Mouse (Mus musculus): ENCODE measurements at regions not wholly inside any gene's neighbourhood (a gene's known extent, or its start where the extent isn't known, plus 50 kb on each side); places are given as distances from the start of the nearest gene placed in this dataset.
"Not testable (repeated sequence)": the region's sequence is repeated elsewhere in the genome, so short reads cannot be mapped to it uniquely, and the experiment has no call there.

- not testable (repeated sequence) for H3K27me3 ChIP-seq; H3K4me3 ChIP-seq (replicated peaks); H3K4me1 ChIP-seq; ATAC-seq (replicated peaks; ENCODE audit: low FRiP score); H3K36me3 ChIP-seq; H3K9me3 ChIP-seq (replicated peaks); H3K4me2 ChIP-seq; H3K9ac ChIP-seq; H3K27ac ChIP-seq
- 97% methylated on average over 2 of the region's 3 CpGs for WGBS
Observed at GRCm38 (mm10) chr4:31354046-31354445, 609.9 kb upstream of the Map3k7 start.

- Histone ChIP-seq H3K4me1 (no peaks in the 10 kb centered on the region), H3K27ac (no peak overlapping the region), H3K36me3 (no peaks in the 10 kb centered on the region), H3K9me3 (replicated peaks) (no peaks in the 10 kb centered on the region), H3K4me2 (no peak overlapping the region), H3K27me3 (no peaks in the 10 kb centered on the region), H3K4me3 (replicated peaks) (no peak overlapping the region), H3K9ac (no peak overlapping the region)
- 71% methylated on average over 2 of the region's 2 CpGs for WGBS
- no peak for ATAC-seq (replicated peaks; ENCODE audit: low FRiP score)
Observed at GRCm38 (mm10) chr4:31354953-31355352, 608.9 kb upstream of the Map3k7 start.

GRCm38 (mm10) chr4:31366172-31366571 is 597.7 kb upstream of the Map3k7 start:
- WGBS = 47% methylated on average over 1 of the region's 1 CpGs
- H3K27ac ChIP-seq = no peak overlapping the region
- no peak for ATAC-seq (replicated peaks; ENCODE audit: low FRiP score)
- no peak overlapping the region for H3K9ac ChIP-seq
- H3K4me3 ChIP-seq (replicated peaks) = no peak overlapping the region
- H3K4me2 ChIP-seq = no peak overlapping the region
- H3K36me3 ChIP-seq = no peaks in the 10 kb centered on the region
- no peaks in the 10 kb centered on the region for H3K9me3 ChIP-seq (replicated peaks)
- H3K4me1 ChIP-seq = no peaks in the 10 kb centered on the region
- H3K27me3 ChIP-seq = no peaks in the 10 kb centered on the region

DNA sequence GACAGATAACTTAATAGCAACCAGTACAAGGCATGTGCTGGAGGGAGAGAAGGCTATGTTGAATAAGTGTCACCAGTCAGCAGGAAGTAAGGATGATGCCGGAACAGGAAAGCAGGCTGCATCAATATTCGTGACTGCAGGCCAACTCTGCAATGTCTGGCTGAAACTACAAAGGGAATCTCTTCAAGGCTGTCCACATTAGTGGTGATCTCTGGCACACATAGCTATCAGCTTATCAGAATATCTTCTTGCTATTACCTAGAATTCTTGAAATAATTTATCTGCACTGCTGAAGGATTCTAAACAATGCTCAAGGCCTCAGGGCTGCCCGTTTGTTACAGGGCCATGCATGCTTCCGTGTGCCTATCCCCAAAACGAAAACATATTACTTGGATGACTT is 596.9 kb upstream of the Map3k7 start:
- H3K4me3 ChIP-seq (replicated peaks) = no peak overlapping the region
- H3K9ac ChIP-seq = no peak overlapping the region
- 80% methylated on average over 5 of the region's 5 CpGs for WGBS
- no peaks in the 10 kb centered on the region for H3K27me3 ChIP-seq
- no peak for ATAC-seq (replicated peaks; ENCODE audit: low FRiP score)
- H3K9me3 ChIP-seq (replicated peaks) = no peaks in the 10 kb centered on the region
- no peaks in the 10 kb centered on the region for H3K36me3 ChIP-seq
- no peak overlapping the region for H3K27ac ChIP-seq
- H3K4me2 ChIP-seq = no peak overlapping the region
- H3K4me1 ChIP-seq = no peaks in the 10 kb centered on the region

GRCm38 (mm10) chr4:31370062-31370461 is 593.8 kb upstream of the Map3k7 start:
- ATAC-seq (replicated peaks; ENCODE audit: low FRiP score) = no peak
- Histone ChIP-seq H3K27me3 (no peaks in the 10 kb centered on the region), H3K4me2 (no peak overlapping the region), H3K27ac (no peak overlapping the region), H3K36me3 (no peaks in the 10 kb centered on the region), H3K4me1 (no peaks in the 10 kb centered on the region), H3K9me3 (replicated peaks) (no peaks in the 10 kb centered on the region), H3K9ac (no peak overlapping the region), H3K4me3 (replicated peaks) (no peak overlapping the region)
- 65% methylated on average over 7 of the region's 7 CpGs for WGBS

GRCm38 (mm10) chr4:31381069-31381969 is 582.6 kb upstream of the Map3k7 start:
- H3K4me3 ChIP-seq (replicated peaks) = no peak overlapping the region
- H3K9ac ChIP-seq = no peak overlapping the region
- H3K9me3 ChIP-seq (replicated peaks) = no peaks in the 10 kb centered on the region
- H3K27ac ChIP-seq = no peak overlapping the region
- H3K27me3 ChIP-seq = no peaks in the 10 kb centered on the region
- H3K4me1 ChIP-seq = no peaks in the 10 kb centered on the region
- no peaks in the 10 kb centered on the region for H3K36me3 ChIP-seq
- 91% methylated on average over 8 of the region's 8 CpGs for WGBS
- no peak for ATAC-seq (replicated peaks; ENCODE audit: low FRiP score)
- no peak overlapping the region for H3K4me2 ChIP-seq

DNA sequence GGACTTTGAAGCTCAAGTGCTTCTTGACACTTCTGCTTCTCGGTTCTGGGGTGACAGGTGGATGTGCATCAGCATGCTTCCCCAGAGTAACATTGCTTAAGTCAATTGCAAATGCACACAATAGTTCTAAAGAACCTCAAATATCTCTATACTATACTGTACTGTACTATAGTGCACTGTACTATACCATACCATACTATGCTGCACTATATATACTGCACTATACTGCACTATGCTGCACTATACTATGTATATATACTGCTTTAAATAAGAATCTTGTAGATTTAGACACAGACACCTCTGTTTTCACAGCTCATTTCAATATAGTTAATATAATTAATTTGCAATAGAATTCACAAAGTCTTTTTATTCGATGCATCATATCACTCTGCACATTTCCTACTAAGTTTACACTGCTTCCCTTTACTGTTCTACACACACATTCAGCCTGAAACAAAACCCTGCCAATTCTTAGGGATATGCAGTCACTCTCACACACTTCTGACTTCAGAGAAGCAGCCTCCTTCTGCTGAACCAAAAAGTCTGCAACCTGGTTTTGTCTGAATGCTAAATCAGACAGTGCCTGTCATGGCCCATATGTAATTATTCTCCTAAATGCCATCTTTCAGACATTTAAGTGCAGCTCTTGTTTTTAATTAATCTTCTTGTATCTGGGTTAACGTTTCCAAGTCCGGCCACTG is 570.8 kb upstream of the Map3k7 start:
- WGBS = 67% methylated on average over 4 of the region's 4 CpGs
- no peak overlapping the region for H3K4me2 ChIP-seq
- no peak overlapping the region for H3K27ac ChIP-seq
- no peak overlapping the region for H3K9ac ChIP-seq
- H3K9me3 ChIP-seq (replicated peaks) = no peaks in the 10 kb centered on the region
- no peak overlapping the region for H3K4me3 ChIP-seq (replicated peaks)
- H3K27me3 ChIP-seq = no peaks in the 10 kb centered on the region
- no peak for ATAC-seq (replicated peaks; ENCODE audit: low FRiP score)
- H3K36me3 ChIP-seq = no peaks in the 10 kb centered on the region
- H3K4me1 ChIP-seq = no peaks in the 10 kb centered on the region

DNA sequence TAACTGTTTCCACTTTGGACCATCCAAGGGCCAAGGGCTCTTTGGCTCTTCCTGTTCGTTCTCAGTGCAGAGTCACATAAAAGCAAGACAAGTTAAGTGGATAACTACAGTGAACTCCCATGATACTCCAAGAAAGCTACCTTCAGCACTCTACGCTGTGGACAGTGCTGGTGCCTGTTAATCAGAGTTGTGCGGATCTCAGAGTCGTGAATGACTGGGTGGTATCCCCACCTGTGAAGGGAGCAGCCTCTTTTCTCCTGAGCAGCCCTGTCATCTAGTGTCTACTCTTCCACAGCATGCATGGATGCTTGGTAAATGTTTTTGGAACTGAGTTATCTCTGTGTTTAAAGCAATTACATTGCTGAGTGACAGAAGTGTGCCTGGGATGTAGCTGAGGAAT is 568.4 kb upstream of the Map3k7 start:
- no peaks in the 10 kb centered on the region for H3K36me3 ChIP-seq
- no peak for ATAC-seq (replicated peaks; ENCODE audit: low FRiP score)
- 59% methylated on average over 4 of the region's 4 CpGs for WGBS
- no peaks in the 10 kb centered on the region for H3K9me3 ChIP-seq (replicated peaks)
- H3K27ac ChIP-seq = no peak overlapping the region
- H3K4me1 ChIP-seq = no peaks in the 10 kb centered on the region
- no peaks in the 10 kb centered on the region for H3K27me3 ChIP-seq
- H3K4me3 ChIP-seq (replicated peaks) = no peak overlapping the region
- H3K4me2 ChIP-seq = no peak overlapping the region
- no peak overlapping the region for H3K9ac ChIP-seq

GRCm38 (mm10) chr4:31403976-31404375 is 559.9 kb upstream of the Map3k7 start:
- Histone ChIP-seq H3K9me3 (replicated peaks) (no peaks in the 10 kb centered on the region), H3K27me3 (no peaks in the 10 kb centered on the region), H3K9ac (no peak overlapping the region), H3K4me2 (no peak overlapping the region), H3K4me3 (replicated peaks) (no peak overlapping the region), H3K36me3 (no peaks in the 10 kb centered on the region), H3K4me1 (0 out of 2 replicates have a peak, but pooled peaks cover 12% of the 10 kb centered on the region), H3K27ac (no peak overlapping the region)
- ATAC-seq (replicated peaks; ENCODE audit: low FRiP score) = no peak
- WGBS = 55% methylated on average over 8 of the region's 8 CpGs

GRCm38 (mm10) chr4:31404840-31405714 is 558.8 kb upstream of the Map3k7 start:
- Histone ChIP-seq H3K4me1 (0 out of 2 replicates have a peak, but pooled peaks cover 12% of the 10 kb centered on the region), H3K27ac (no peak overlapping the region), H3K27me3 (no peaks in the 10 kb centered on the region), H3K36me3 (no peaks in the 10 kb centered on the region), H3K4me2 (peak overlapping the region; percentile 2; the same call in 1 of the 2 replicates), H3K4me3 (replicated peaks) (no peak overlapping the region), H3K9ac (no peak overlapping the region), H3K9me3 (replicated peaks) (no peaks in the 10 kb centered on the region)
- no peak for ATAC-seq (replicated peaks; ENCODE audit: low FRiP score)
- 62% methylated on average over 16 of the region's 16 CpGs for WGBS

GRCm38 (mm10) chr4:31410157-31410556 is 553.7 kb upstream of the Map3k7 start:
- Histone ChIP-seq H3K9ac (no peak overlapping the region), H3K27ac (no peak overlapping the region), H3K4me2 (no peak overlapping the region), H3K36me3 (no peaks in the 10 kb centered on the region), H3K9me3 (replicated peaks) (no peaks in the 10 kb centered on the region), H3K4me3 (replicated peaks) (no peak overlapping the region), H3K27me3 (no peaks in the 10 kb centered on the region), H3K4me1 (peaks cover 10% of the 10 kb centered on the region; the same call in 1 of the 2 replicates)
- no peak for ATAC-seq (replicated peaks; ENCODE audit: low FRiP score)
- WGBS = 73% methylated on average over 3 of the region's 3 CpGs

Data from kidney, embryonic 15.5 days (tissue).